Mouse (Mus musculus) cerebral cortex, adult 2 months (tissue): ENCODE data around the gene Igf1r.

Experiments
- WGBS: fragments of 180-500 bp; shearing (Covaris S2); methylation state at CpG from one replicate; pipeline ENCODE4 v1.1.7; 2018; 5-methylcytosine and 5-hydroxymethylcytosine counted together

The Igf1r gene

DNA sequence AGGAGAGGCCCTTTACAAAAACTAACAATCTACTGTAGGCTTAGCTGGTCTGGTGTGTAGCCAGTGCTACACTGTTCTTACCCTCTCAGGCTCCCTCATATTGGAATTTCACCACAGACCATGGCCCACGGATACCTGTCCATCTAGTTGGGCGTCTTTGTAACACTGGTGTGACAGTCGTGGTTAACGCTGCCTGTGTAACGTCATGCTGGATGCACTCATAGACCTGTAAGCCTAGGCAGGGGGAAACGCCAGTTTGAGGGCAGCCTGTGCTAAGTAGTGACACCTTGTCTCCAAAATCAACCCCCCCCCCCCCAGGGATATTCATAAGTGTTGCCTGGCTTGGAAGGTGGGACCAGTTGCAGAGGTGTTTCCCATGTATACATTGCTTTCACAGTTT, 4.7 kb downstream of the Igf1r start:
- 69% methylated on average over 6 of the region's 6 CpGs for WGBS

DNA sequence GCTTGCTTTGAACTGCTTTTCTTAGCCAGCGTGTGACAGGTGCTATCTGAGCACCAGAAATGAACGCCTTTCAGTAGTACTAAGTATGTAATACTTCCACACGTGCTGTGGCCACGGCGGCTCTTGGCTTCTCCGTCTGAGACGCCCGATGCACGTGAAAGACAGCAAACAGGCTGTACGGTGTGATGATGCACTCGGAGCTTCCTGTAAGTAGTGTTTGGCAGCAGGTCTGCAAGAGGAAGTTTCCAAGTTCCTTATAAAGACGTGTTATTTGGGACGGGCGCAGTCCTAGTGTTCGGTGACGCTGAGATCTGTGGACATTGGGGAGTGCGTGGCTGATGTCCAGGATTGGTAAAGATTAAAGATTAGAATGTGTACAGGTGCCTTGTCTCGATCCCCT, 5.4 kb downstream of the Igf1r start:
- WGBS: 30% methylated on average over 18 of the region's 18 CpGs

DNA sequence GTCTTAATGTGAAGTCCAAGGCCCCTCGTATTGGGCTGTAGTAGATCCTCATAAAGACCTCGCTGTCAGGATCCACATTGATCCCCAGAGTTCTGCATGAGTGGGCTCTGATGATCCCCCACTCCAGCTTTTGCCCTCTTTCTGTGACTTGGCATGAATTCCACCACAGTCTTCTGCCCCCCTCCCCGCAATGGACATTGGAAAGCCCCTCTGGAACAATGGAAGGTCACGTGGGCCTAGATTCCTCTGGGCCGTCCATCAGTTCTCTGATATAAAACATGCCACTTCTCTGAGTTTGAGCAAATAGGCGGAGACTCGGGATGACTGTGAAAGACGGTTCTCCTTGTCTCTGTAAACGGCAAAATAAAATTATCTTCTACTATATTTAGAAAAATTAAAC, 8.1 kb downstream of the Igf1r start:
- WGBS: 77% methylated on average over 9 of the region's 9 CpGs

DNA sequence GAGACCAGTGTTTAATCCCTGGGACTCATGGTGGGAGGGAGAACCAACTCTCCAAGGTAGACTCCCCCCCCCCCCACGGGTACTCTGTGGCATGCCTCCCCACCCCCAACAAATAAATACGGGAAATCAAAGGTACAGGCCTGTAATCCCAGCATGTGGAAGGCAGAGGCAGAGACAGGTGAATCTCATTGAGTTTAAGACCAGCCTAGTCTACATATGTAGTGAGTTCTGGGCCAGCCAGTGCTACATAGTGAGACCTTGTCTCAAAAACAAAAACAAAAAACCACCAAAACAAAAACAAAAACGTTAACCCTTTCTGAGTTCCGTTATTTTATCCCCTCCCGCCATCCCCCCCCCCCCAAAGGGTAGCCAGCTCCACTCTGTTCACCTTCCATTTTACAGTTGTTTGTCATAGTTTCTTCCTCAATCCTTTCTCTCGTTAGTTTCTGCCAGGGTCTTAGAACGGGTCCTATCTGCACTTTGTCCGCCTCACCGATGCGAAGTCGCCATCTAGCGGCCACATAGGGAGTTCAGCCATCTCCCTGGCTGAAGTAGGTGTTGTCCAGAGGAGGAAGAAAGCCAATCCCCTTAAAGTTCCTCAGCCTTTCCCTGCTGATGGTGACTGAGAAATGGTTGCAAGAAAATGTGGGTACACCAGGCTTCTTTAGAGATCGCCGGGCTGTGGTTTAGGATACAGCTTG, 9.1 kb downstream of the Igf1r start:
- 11% methylated on average over 14 of the region's 14 CpGs for WGBS

DNA sequence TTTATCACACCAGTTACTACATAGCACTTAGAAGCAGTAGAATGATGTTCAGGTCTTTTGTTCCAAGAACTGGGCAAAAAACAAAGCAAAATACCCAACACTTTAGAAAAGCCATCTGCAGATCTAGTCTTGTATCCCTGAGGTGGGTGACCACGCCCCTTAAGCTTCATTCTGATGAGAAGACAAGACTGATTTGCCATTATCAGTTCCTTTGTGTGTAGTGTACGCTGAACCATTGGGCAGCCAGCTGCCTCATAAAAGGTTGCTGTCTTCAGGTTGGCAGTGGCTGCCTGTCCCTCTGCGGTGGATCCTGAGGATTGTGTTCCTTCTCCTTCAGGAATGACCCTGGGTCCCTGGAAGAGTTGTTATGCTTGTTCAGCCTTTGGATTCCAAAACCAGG, 11.1 kb downstream of the Igf1r start:
- WGBS: 79% methylated on average over 3 of the region's 3 CpGs

DNA sequence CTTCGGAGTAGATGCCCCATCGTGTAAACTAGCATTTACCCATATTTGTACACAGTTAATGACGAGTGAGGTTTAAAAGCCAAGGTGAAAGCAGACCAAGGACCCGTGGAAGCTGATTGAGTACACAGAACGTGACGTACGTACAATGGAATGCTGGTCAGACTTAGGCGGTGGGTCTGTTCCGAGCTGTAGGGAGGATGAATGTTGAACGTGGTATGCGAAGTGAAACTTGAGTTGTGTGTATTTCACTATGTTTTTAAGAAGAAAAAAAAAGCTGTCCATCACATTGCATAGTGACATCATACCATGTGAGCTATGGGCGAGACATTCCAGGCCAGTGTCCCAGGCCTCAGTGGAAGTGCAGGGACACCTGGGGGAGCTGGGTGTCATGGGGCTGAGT, 15.8 kb downstream of the Igf1r start:
- 85% methylated on average over 12 of the region's 12 CpGs for WGBS

DNA sequence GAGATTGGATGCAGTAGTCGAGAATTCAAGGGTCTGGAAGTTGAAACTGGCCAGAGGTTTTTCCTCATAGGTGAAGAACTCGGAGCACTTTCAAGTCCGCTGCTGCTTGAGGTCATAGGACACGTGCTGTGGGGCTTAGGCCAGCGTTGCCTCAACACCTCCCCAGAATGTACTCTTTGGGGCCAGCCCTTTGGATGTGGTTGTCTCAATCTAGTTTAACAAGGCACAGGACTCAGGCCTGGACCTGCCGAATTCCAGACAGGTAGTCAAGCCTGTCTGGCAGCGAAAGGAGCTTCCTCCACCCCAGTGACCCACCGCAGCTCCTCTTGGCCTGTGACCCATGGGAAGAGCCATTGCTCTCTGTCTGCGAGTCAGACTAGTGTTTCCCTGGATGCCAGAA, 16.4 kb downstream of the Igf1r start:
- 88% methylated on average over 9 of the region's 9 CpGs for WGBS

DNA sequence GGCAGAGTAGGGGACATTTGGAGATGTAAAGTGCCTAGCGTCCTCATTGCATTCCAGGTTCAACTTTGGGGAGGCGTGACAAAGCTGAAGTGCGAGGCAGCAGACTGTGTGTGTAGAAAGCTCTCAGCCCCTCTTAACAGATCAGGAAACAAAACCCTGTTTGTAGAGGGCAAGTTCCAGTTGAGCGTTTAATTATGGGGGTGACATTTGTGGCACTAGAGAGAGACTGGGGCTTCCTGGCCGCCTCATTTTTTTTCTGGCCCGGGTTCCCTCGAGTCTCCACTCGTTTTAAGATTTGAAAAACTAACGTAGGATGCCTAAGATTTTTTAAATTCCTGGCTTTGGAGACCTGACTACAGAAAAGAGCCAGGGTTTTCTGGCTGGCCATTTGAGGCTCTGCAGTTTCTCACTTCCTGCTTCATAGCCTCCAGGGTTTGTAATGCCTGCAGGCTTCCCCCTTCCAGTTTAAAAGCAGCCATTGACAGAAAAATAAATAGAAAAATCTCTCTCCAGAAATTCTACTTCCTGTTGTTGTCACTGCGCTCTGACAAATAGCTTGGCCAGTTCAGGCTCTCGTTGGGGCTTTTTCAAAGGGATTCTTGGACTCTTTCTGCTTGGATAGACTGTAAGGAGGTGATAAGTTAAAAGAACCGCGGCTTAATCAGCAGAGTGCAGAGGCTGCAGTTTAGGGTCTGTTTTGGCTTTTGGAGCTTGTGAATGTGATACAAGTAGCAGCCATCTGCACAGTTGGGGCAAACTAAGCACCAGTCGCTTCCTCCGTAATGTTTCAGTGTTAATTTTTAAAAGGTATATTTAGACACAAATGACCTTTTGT, 20.8 kb downstream of the Igf1r start:
- 18% methylated on average over 15 of the region's 15 CpGs for WGBS

DNA sequence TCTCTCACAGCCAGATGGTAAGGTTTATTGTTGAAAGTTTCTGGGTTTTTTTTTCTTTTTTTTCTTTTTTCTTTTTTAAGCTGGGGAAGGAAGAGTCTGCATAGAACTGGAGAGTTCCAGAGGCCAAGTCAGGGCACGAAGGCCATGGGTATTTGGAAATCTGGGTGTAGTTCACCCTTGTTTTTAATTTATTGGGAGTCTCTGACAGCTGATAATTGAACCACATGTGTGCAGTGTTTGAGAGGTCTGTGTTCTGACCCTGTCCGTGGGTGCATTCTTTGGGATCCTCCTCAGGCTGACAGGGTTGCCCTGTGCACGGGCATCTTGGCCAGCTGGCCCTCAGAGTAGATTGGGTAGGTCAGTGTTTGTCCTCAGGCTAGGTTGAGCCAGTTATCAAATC, 29.3 kb downstream of the Igf1r start:
- WGBS: 55% methylated on average over 3 of the region's 3 CpGs

DNA sequence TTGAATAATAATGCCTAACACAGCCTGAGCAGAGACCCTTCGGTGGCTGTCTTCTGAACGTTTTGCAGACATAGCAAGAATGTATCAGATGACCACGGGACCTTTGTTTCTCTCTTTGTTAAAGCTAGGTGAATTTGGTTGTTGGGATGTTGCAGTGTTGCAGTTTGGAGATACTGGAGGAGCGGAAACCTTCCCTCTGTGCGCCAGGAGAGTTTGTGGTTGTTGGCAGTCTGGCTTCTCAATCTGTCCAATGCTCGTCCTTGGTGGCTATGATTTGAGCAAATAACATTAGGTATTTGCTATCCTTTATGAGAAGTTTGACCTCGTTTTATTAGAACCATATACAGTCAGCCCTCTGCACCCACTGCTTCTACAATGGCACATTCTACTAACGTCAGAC, 30.2 kb downstream of the Igf1r start:
- WGBS: 67% methylated on average over 8 of the region's 8 CpGs

DNA sequence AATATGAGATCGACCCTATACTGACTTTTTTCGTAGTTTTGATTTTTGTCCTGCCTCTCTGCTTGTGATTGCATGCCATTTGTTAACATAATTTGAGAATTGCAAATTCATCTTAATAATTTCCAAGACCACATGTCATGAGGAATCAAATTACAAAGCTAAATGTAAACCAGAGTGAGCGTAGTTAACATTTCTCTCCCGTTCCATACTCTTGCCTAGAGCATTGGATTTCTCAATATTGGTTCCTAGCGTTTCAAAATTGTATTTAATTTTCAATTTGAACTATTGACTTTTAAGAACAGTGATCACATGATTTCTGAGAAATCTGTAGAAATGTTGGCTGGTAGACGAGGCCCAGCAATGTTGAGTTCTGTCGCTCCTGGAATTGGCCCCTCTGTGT, 30.8 kb downstream of the Igf1r start:
- 91% methylated on average over 7 of the region's 7 CpGs for WGBS

DNA sequence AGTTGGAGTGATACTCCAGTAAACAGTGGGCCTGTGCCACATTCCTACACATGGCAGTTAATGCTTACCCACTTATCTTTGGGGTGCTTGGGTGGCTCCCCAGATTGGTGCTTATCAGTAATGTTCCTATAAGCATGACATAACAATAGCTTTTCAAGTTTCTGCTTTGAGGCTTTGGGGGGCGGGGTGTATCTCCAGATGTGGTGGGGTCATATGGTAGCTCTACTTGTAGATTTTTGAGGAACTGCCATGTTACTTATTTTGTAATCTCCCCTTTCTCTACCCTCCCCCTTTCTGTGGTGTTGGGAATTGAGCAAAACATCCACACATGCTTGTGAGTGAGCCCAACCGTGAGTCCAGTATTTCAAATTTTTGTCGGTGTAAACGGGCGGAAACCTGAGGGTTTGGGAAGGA, 32.4 kb downstream of the Igf1r start:
- WGBS: 71% methylated on average over 5 of the region's 5 CpGs

DNA sequence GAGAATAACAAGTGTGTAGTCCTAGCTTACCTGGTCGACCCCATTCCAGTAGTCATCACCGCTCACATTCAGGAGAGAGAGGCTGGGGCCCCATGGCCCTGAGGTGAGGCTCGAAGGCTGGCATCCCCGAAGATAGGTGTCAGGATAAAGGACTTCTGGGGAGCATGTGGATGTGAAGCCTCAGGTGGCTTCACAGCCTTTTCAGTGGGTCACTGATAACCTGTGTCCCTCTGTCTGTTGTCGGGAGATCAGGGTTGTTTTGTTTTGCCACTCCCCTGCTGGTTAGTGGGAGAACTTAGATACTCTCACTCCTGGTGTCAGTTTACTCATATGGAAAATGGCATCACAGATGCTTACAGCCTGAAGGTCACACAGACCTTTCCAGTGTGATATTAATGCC, 32.9 kb downstream of the Igf1r start:
- 84% methylated on average over 5 of the region's 5 CpGs for WGBS

DNA sequence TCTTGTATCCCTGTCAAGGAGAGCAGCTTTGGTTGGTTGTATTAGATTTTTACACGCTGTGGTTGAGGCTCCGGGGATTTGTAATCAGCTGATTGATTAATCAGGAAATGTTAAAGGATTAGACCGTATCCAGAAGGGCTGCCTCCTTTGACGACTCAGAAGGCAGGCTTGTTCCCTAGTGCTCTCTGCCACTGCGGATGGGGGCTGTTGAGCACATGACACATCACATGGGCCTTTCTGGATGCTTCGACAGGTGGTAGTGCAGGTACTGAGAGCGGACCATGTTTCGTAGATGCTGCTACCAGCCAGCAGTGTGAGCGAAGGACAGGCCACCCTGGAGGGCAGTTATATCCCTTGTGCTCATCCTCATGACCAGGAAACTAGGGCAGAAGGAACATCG, 33.6 kb downstream of the Igf1r start:
- 78% methylated on average over 10 of the region's 10 CpGs for WGBS

DNA sequence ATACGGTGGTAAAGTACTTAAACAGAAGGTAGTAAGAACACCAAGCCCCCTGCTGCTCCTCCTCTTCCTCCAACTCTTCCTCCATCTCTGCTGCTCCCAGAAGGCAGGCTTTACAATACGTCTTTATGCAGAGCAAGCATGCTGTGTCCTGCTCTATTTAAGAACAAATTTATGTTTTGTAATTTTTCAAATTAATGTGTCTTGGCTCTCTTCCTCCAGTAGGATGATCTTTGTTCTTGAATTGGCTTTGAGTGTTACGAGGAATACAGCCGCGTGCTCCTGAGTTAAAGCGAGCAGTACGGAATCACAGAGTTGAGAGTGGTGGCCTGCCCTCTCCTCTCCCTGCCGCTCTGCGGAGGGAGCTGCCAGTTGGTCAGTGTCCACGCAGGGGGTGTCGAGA, 34.2 kb downstream of the Igf1r start:
- 77% methylated on average over 11 of the region's 11 CpGs for WGBS

DNA sequence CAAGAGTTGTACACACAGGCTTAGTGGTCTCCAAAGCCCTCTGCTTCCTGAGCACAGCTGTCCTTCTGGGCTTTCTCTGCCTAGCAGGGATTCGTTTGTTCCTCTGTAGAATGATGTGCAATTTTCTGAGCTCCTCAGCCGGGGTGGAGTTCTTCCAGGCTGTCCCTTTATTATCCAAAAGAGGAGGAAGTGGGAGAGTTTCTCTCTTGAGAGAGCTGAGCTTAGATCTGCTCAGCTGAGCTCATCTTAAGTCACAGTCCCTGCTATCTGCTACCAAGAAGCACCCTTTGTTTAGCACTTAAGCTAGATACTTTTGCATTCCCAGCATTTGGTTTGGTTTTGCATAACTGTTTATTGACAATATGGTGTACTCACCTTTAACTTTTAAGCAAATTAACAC, 36.7 kb downstream of the Igf1r start:
- WGBS: 25% methylated on average over 2 of the region's 2 CpGs

DNA sequence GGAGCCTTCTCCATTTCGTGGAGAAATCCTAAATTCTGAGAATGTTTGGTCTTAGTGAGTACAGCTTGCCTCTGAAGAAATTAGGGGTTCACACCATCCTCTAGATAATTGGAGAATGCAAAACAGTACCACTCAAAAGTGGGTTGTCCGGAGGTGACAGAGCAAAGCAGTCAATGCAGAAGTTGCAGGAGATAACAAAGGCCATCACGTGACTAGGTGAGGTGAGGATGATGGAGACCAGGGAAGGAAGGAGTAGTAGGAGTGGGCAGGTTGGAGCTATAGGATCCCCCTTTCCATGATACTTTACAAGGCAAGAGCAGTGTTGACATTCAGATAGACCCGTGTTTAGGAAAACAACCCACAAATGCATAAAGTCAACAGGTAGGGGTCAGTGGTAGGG, 41.0 kb downstream of the Igf1r start:
- 86% methylated on average over 4 of the region's 4 CpGs for WGBS

DNA sequence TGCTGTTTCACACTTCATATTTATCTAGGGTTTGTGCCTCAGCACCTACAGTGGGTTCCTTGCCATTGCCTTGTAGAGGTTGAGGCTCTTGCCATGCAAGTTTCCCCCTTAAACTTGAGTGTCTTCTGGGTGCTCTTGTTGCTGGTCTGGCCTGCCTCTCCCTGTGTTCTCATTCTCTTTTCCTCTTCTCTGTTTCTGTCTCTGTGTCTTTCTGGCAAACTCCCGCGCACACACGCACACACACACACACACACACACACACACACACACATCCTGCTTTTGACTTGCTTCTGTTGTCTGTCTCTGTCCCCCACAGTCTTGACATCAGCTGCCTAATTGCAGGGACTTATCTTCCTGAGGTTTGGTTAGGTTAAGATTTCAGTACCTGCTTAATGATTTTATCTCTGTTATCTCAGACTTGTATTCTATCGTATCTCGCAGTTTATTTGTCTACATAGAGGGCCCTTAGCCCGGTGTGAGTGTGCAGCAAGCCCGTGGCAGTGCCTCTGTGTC, 41.8 kb downstream of the Igf1r start:
- 59% methylated on average over 7 of the region's 7 CpGs for WGBS

DNA sequence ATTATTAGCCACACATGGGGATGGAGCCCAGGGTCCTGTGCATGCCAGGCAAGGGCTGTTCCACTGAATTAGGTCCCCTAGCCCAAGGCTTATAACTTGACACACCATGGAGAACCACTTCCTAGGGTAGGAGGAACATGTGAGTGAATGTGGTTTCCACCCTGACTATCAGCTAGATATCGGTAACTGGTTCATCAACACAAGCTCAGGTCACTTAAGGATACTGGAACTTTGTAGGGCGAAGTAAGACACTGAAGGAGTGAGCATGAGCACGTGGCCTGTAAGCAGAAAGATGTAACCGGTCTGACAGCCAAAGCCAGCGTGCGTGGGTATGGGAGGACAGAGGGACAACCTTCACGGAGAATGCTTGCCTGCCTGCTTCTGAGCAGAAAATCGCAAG, 42.6 kb downstream of the Igf1r start:
- 38% methylated on average over 8 of the region's 8 CpGs for WGBS

DNA sequence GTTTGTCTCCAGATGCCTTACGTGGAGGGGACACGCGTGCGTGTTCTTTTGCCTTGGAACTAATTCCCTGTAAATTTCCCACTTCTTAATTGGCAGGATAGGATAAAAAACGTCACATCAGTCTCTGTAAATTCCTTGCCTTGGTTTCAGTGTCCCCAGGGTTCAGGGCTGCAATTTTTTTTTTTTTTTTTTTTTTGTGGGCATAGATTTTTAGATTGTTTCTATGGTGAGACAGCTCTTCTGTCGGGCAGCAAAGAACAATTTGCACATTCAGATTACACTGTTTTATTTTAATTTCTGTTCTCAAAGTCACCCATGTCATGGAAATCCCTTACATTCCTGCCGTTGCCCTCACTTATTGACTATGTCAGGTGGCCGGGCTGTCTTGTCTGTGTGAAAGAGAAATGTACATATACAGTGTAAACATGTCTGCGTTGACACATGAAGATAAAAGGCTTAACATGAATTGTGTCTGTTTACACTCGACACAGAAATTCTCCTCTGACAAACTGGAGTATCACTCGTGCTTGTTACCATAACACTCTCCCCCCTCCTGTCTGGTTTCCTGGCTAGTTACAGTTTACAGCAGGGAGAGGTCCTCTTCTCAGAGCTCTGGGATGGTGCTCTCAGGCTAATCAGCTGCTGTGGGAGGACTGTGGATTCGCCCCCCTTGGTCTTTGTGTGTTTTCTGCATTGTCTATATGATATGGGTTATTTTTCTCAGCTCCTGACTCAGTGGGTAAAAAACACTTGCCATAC, 43.8 kb downstream of the Igf1r start:
- 58% methylated on average over 12 of the region's 12 CpGs for WGBS

DNA sequence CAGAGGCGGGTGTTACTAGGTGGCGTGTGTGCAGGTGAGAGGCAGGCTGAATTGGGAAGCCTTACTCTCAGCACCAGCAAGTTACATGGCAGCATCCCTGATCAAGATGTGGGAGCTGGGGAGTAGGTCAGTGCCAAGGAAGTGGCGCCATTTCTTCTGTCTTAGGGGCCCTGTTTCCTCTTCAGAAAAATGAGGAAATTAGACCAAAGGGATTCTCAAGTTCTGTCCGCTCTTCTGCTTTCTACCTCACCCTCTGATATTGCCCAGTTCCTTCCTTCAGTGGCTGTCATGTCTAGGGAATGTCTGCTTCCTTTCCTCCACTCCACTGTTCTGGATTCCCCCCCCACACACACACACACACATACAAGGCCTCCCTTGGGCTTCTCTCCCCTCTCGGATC, 48.6 kb downstream of the Igf1r start:
- WGBS: 93% methylated on average over 5 of the region's 5 CpGs

DNA sequence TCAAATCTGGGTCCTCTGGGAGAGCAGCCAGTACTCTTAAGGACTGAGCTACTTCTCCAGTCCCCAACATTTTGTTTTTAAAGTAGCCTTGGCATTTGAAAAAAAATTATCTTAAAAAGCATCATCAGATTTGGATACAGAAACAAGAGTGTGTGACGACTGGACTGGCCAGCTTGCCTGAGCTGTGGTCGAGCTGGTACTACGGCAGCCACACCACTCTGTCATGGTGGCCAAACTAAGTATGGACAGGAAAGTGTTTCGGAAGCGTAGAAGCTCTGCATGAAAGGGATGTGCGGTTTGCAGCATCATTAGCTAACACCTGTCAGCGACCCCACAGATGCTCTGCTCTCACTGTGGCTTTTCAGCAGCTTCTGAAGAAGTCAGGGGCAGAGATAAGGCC, 53.4 kb downstream of the Igf1r start:
- 88% methylated on average over 7 of the region's 7 CpGs for WGBS

DNA sequence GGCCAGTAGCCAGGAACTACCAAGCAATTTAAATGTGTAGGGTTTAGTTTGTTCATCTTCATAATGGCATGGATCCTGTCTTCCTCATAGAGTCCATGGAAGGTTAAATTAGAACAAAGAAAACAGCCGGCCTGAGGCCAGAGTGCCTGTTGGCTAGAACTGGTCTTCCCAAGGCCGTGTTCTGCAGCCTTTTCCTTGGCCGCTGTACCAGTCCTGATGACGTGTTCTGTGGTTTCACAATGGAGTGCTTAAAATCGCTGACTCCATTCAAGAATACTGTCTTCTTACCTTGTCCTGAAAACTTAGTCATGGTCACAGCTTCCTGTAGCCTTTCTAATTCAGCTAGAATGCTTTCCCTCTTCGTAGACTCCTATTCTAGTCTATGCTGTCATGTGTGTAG, 53.9 kb downstream of the Igf1r start:
- 72% methylated on average over 6 of the region's 6 CpGs for WGBS
